8 mouse cellular contexts compared by ENCODE assay signal in genomic region chrX:101131992-101132791, GRCm38 (mm10). TPM values are rescaled to one million over a fixed set of nuclear protein-coding genes. Genes with fewer than 3 reads are reported as not detected.
A peak's percentile ranks its signal among the peaks of the same experiment; 100 is the strongest.
DNase-seq lines count a peak whose midpoint lies in the region; ATAC-seq and TF ChIP-seq lines count a peak whose summit lies in the region.

No protein-coding gene starts in this region.

- ATAC-seq in CD4-positive, CD25-positive, alpha-beta regulatory T cell, adult 4 months, result peak; percentile 55
- ATAC-seq in kidney, postnatal 0 days (replicated peaks; ENCODE audit: low FRiP score, low read depth), result no peak

- peak; percentile 71 for TF ChIP-seq CTCF in kidney, postnatal 0 days (IDR thresholded peaks at IDR 0.05; ENCODE audit: low read depth)

- no peaks in the 10 kb centered on the region for H3K4me1 ChIP-seq in heart, embryonic 10.5 days
- H3K4me1 ChIP-seq in kidney, postnatal 0 days (replicated peaks; ENCODE audit: insufficient read depth, low read length), result no peaks in the 10 kb centered on the region

- H3K27me3 ChIP-seq in heart, embryonic 10.5 days (ENCODE audit: insufficient read depth, poor library complexity, severe bottlenecking), result no peaks in the 10 kb centered on the region
- no peaks in the 10 kb centered on the region for H3K27me3 ChIP-seq in kidney, postnatal 0 days (ENCODE audit: insufficient read depth, low read length)
- no peaks in the 10 kb centered on the region for H3K27me3 ChIP-seq in splenic B cell, adult 2 months (ENCODE audit: control insufficient read depth, insufficient read depth, low read length, poor library complexity, severe bottlenecking)

- H3K4me2 ChIP-seq in kidney, postnatal 0 days (ENCODE audit: low read length), result peak overlapping the region; percentile 37

- 0 out of 2 replicates have a peak overlapping the region, but pooled peaks have one; percentile 42 for H3K27ac ChIP-seq in heart, embryonic 10.5 days
- no peak overlapping the region for H3K27ac ChIP-seq in kidney, postnatal 0 days
- peak overlapping the region; percentile 58 for H3K27ac ChIP-seq in macrophage

- WGBS in heart, embryonic 10.5 days, result 43% methylated on average over 12 of the region's 12 CpGs
- 42% methylated on average over 12 of the region's 12 CpGs for WGBS in kidney, postnatal 0 days
- WGBS in macrophage (ENCODE audit: missing documents), result 25% methylated on average over 12 of the region's 12 CpGs

- H3K9me3 ChIP-seq in heart, embryonic 10.5 days, result no peaks in the 10 kb centered on the region
- H3K9me3 ChIP-seq in kidney, postnatal 0 days (replicated peaks; ENCODE audit: low read length), result no peaks in the 10 kb centered on the region

- peak; percentile 71 for DNase-seq in MEL-GATA-1-ER (ENCODE audit: extremely low read depth, low read depth)
- peak; percentile 17 to 31 for DNase-seq in cerebellum, postnatal 25 days
- DNase-seq in heart, embryonic 10.5 days (ENCODE audit: low spot score), result no peak
- DNase-seq in kidney, postnatal 0 days (ENCODE audit: low spot score), result peak; percentile 70
- peak; percentile 66 for DNase-seq in splenic B cell, adult 2 months (ENCODE audit: low read depth, low spot score)
- no peak for DNase-seq in urinary bladder, postnatal 25 days (ENCODE audit: low spot score)

- no peaks in the 10 kb centered on the region for H3K79me2 ChIP-seq in macrophage (ENCODE audit: inconsistent target)

- no peak overlapping the region for H3K4me3 ChIP-seq in heart, embryonic 10.5 days
- H3K4me3 ChIP-seq in kidney, postnatal 0 days (replicated peaks; ENCODE audit: low read depth, low read length), result no peak overlapping the region
- H3K4me3 ChIP-seq in macrophage (ENCODE audit: inconsistent target), result no peak overlapping the region

- no peak overlapping the region for H3K9ac ChIP-seq in kidney, postnatal 0 days (ENCODE audit: low read depth, low read length)

- no peaks in the 10 kb centered on the region for H3K36me3 ChIP-seq in heart, embryonic 10.5 days
- no peaks in the 10 kb centered on the region for H3K36me3 ChIP-seq in kidney, postnatal 0 days (ENCODE audit: insufficient read depth, low read length)
- H3K36me3 ChIP-seq in macrophage (ENCODE audit: inconsistent target), result no peaks in the 10 kb centered on the region
- no peaks in the 10 kb centered on the region for H3K36me3 ChIP-seq in splenic B cell, adult 2 months (ENCODE audit: control insufficient read depth, insufficient read depth, low read length, poor library complexity, severe bottlenecking)

RNA-seq across cellular contexts. Expression of gene Slc7a3, which starts 46.4 kb away (rescaled TPM):
- under 1 TPM in 1 of 2 experiments, not detected in 1; 0.43 TPM for polyA plus RNA-seq in CD4-positive, CD25-positive, alpha-beta regulatory T cell, adult 4 months (2017; shearing (Covaris generic))
- polyA plus RNA-seq in heart, embryonic 10.5 days (2016; fragmentation: Nextera tagmentation; extraction: Ambion mirVana), result 0.92 and 1.4 TPM in 2 replicates
- 1.6 TPM in 2 replicates for polyA plus RNA-seq in kidney, postnatal 0 days (2015; fragmentation: Nextera tagmentation; extraction: Ambion mirVana)
- total RNA-seq in macrophage (2018; cell fraction: chromatin; rRNA removed), result 10 to 100 TPM in 1 of 26 experiments, 1 to 10 TPM in 24, under 1 TPM in 1; 0.71 to 11.1 (median 4.7) TPM
- under 1 TPM in 8 of 26 experiments, not detected in 18; 0.06 to 0.40 (median 0.10) TPM for total RNA-seq in macrophage (2018; cell fraction: cytosol; rRNA removed)
- 1 to 10 TPM in 22 of 26 experiments, under 1 TPM in 4; 0.40 to 4.5 (median 2.0) TPM for total RNA-seq in macrophage (2018; cell fraction: nucleus; rRNA removed)
- polyA plus RNA-seq in macrophage (2018), result not detected in 3 replicates

Comparison
In these comparisons a context has a peak if more than half of its experiments do, and no peak if none do; other contexts are left out.
1. DNase-seq: peak in MEL-GATA-1-ER (single experiment), cerebellum, postnatal 25 days (2 of 2), kidney, postnatal 0 days (single experiment) and splenic B cell, adult 2 months (single experiment); none in heart, embryonic 10.5 days (single experiment) and urinary bladder, postnatal 25 days (single experiment).